Mouse (Mus musculus): ENCODE data around the gene Agap1. TPM values are rescaled to one million over a fixed set of nuclear protein-coding genes. Genes with fewer than 3 reads are reported as not detected.

Gene Agap1
- polyA plus RNA-seq, 1 experiment from 2014 or later, result 47.7 TPM

DNA sequence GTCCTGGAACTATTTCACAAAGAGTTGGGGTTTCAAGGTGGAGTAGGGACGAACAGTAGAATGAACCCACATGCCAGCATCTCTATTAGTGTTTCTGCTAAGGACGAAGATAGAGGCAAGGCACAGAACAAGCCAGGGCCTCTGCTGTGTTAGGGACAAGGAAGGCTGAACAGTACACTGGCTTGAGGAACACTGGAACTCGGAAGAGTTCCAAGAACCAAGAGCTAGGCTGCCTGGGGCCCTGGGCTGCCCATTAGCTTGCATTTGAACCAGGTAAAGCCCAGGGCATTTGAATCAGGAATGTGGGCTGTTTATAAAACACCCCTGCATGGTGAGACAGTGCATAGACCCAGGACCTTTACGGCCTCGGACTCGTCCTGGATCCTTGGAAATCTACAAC lies 940 bp upstream of the Agap1 start:
- no peak for ATAC-seq
- Histone ChIP-seq H3K9me3 (replicated peaks; ENCODE audit: control insufficient read depth, low read length, poor library complexity, severe bottlenecking) (no peaks in the 10 kb centered on the region; the same call in 1 of the 2 replicates), H3K27me3 (ENCODE audit: control insufficient read depth, insufficient read depth, low read depth, low read length) (no peaks in the 10 kb centered on the region), H3K4me2 (ENCODE audit: low read length) (peak overlapping the region; percentile 88), H3K4me3 (ENCODE audit: low read depth, low read length) (peak overlapping the region; percentile 86), H3K36me3 (ENCODE audit: control insufficient read depth, insufficient read depth, low read length) (no peaks in the 10 kb centered on the region), H3K27ac (ENCODE audit: low read length) (no peak overlapping the region), H3K4me1 (ENCODE audit: control insufficient read depth, insufficient read depth, low read length) (peaks cover 17% of the 10 kb centered on the region), H3K9ac (ENCODE audit: low read depth, low read length) (peak overlapping the region; percentile 88; the same call in 1 of the 2 replicates)
- WGBS, result 38% methylated on average over 6 of the region's 6 CpGs

DNA sequence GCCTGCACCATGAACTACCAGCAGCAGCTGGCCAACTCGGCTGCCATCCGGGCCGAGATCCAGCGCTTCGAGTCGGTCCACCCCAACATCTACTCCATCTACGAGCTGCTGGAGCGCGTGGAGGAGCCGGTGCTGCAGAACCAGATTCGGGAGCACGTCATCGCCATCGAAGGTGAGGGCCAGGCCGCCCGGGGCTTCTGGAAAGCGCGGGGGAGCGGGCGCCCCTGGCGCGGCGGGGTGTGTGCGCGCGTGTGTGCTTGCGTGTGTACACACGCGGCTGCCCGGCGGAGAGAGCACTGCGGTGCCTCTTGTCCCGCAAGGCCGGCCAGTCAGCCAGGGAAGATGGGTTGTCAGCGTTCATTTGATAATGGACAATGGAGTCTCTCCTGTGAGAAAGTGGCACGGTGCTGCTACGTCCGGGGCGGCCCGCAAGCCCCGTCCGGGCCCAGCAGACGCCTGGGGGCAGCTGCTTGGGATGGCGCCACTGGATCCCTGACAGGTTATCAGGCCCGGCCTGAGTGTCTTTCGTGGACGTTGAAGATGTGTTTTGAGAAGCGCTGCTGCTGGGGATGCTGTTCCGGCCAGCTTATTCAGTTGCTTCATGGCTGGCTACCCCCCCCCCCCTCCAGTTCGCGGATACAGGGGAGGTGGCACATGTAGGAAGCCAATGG lies 950 bp downstream of the Agap1 start:
- Histone ChIP-seq H3K9me3 (replicated peaks; ENCODE audit: control insufficient read depth, low read length, poor library complexity, severe bottlenecking) (no peaks in the 10 kb centered on the region; the same call in 1 of the 2 replicates), H3K4me1 (ENCODE audit: control insufficient read depth, insufficient read depth, low read length) (peaks cover 17% of the 10 kb centered on the region), H3K4me3 (ENCODE audit: low read depth, low read length) (peak overlapping the region; percentile 86), H3K9ac (ENCODE audit: low read depth, low read length) (peak overlapping the region; percentile 88), H3K27me3 (ENCODE audit: control insufficient read depth, insufficient read depth, low read depth, low read length) (no peaks in the 10 kb centered on the region), H3K27ac (ENCODE audit: low read length) (peak overlapping the region; percentile 72), H3K36me3 (ENCODE audit: control insufficient read depth, insufficient read depth, low read length) (no peaks in the 10 kb centered on the region), H3K4me2 (ENCODE audit: low read length) (peak overlapping the region; percentile 88)
- ATAC-seq, result peak; percentile 6; the same call in 1 of the 2 replicates
- under 1% methylated on average over 50 of the region's 51 CpGs for WGBS

DNA sequence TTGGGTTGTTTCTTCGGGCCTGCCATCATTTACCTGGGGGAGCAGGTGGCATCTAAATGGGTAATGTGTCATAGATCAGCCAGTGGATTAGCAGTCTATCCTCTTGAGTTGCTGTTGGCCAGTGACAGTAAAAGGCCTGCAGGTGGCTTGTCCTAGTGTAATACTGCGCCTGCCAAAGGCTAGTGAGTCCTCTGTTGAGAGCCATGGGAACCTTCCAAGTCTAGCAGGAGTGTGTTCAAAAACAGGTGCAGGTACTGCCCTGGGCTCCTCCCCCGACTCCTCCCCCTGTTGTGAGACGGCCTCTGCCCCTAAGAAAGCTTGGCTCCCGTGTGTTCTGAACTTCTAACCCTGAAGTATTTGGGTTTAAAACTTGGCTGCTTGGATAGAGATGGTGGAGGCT lies 1.9 kb downstream of the Agap1 start:
- Histone ChIP-seq H3K4me3 (ENCODE audit: low read depth, low read length) (peak overlapping the region; percentile 86), H3K4me1 (ENCODE audit: control insufficient read depth, insufficient read depth, low read length) (peaks cover 21% of the 10 kb centered on the region), H3K27me3 (ENCODE audit: control insufficient read depth, insufficient read depth, low read depth, low read length) (no peaks in the 10 kb centered on the region), H3K4me2 (ENCODE audit: low read length) (peak overlapping the region; percentile 88), H3K9me3 (replicated peaks; ENCODE audit: control insufficient read depth, low read length, poor library complexity, severe bottlenecking) (no peaks in the 10 kb centered on the region; the same call in 1 of the 2 replicates), H3K36me3 (ENCODE audit: control insufficient read depth, insufficient read depth, low read length) (no peaks in the 10 kb centered on the region), H3K9ac (ENCODE audit: low read depth, low read length) (peak overlapping the region; percentile 88), H3K27ac (ENCODE audit: low read length) (no peak overlapping the region)
- no peak for ATAC-seq
- WGBS, result 22% methylated on average over 5 of the region's 5 CpGs

DNA sequence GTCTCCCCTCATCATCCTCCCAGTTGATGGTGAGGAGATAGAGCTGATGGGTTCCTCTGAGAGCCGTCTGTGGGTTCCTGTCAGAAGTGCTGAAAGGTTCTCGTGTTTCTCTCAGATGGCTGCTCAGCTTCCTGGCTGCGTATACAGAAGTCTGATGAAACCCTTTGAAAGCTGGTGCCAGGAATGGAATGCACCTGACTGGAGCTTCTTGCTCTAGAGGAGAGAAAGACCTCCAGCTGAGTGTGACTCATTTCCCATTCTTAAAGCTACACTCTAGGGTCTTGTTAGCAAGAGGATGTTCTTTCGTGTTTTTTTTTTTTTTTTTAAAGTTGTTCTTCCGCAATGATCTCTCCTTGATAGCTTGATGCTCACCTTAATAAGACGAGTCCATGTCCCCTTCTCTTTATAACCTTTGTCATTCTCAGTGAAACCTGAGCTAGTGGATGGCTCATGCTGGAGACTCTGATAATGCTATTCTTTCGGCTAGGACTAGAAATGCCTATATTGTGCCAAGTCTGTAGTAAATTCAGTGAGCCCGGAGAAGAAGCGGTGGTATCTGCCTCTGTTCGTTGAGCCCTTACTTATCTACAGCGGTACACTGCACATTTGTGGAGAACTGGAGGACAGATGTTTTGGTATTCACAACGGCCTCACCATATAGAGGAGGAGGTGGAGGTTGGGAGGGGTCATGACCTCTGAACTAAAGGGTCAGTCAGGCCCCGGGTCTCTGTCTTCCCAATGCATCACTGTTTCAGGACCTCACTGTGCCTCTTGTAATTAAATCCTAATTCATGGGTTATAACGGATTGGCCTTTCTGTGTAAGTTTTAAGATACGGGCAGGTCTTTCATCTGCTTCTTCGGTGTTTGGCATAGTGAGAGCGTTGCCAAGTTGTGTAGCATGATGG lies 2.8 kb downstream of the Agap1 start:
- ATAC-seq, result no peak
- H3K36me3 ChIP-seq (ENCODE audit: control insufficient read depth, insufficient read depth, low read length), result no peaks in the 10 kb centered on the region
- H3K9me3 ChIP-seq (replicated peaks; ENCODE audit: control insufficient read depth, low read length, poor library complexity, severe bottlenecking), result no peaks in the 10 kb centered on the region; the same call in 1 of the 2 replicates
- WGBS, result 59% methylated on average over 17 of the region's 17 CpGs
- 0 out of 2 replicates have a peak overlapping the region, but pooled peaks have one; percentile 1 for H3K9ac ChIP-seq (ENCODE audit: low read depth, low read length)
- H3K27ac ChIP-seq (ENCODE audit: low read length), result no peak overlapping the region
- peaks cover 21% of the 10 kb centered on the region for H3K4me1 ChIP-seq (ENCODE audit: control insufficient read depth, insufficient read depth, low read length)
- H3K4me3 ChIP-seq (ENCODE audit: low read depth, low read length), result 0 out of 2 replicates have a peak overlapping the region, but pooled peaks have one; percentile 1
- H3K27me3 ChIP-seq (ENCODE audit: control insufficient read depth, insufficient read depth, low read depth, low read length), result no peaks in the 10 kb centered on the region
- peak overlapping the region; percentile 88 for H3K4me2 ChIP-seq (ENCODE audit: low read length)

DNA sequence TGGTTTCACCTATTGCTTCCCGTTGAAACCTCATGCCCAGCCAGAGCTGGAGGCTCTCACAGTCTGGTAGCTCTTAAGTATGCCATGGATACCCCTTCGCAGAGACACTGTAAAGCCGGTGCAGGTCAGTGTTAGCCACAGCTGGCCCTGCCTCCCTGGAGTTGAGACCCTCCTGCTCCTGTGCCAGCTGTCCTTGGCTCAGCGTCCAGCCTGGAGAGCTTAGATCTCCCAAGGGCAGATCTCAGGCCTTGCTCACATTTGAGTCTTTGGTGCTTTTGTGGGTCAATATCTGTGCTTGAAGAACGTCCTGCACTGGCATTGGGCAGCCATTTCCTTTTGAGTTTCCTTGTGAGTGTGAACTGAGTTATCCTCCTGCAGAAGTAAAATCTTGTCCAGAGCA lies 7.3 kb downstream of the Agap1 start:
- no peak for ATAC-seq
- no peaks in the 10 kb centered on the region for H3K36me3 ChIP-seq (ENCODE audit: control insufficient read depth, insufficient read depth, low read length)
- 73% methylated on average over 5 of the region's 5 CpGs for WGBS

DNA sequence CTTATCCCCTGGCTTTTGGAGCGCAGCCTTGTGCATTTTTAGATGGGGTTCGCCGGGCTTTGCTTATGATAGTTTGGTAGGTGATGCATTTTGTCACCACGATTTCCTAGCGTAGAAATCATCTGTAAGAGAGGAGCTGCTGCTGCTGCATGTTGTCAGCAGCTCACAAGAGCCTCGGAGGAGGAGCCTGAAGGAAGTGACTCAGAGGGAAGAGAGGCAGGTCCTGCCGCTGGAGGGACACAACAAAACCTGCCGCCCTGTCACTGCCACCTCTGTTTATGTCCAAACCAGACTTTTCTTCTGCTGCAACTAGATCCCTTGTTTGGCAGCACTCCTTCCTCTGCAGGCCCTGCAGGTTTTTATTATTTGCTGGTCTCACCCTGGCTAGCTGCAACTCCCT lies 8.5 kb downstream of the Agap1 start:
- no peaks in the 10 kb centered on the region for H3K27me3 ChIP-seq (ENCODE audit: control insufficient read depth, insufficient read depth, low read depth, low read length)
- no peak overlapping the region for H3K27ac ChIP-seq (ENCODE audit: low read length)
- H3K4me2 ChIP-seq (ENCODE audit: low read length), result no peak overlapping the region
- H3K4me3 ChIP-seq (ENCODE audit: low read depth, low read length), result no peak overlapping the region
- 48% methylated on average over 8 of the region's 8 CpGs for WGBS
- H3K4me1 ChIP-seq (ENCODE audit: control insufficient read depth, insufficient read depth, low read length), result peaks cover 19% of the 10 kb centered on the region
- H3K36me3 ChIP-seq (ENCODE audit: control insufficient read depth, insufficient read depth, low read length), result no peaks in the 10 kb centered on the region
- ATAC-seq, result no peak
- no peak overlapping the region for H3K9ac ChIP-seq (ENCODE audit: low read depth, low read length)
- no peaks in the 10 kb centered on the region; the same call in 1 of the 2 replicates for H3K9me3 ChIP-seq (replicated peaks; ENCODE audit: control insufficient read depth, low read length, poor library complexity, severe bottlenecking)

More for the DNA sequence above, 7.3 kb downstream of the Agap1 start:
- H3K4me2 ChIP-seq (ENCODE audit: low read length), result no peak overlapping the region
- H3K9me3 ChIP-seq (replicated peaks; ENCODE audit: control insufficient read depth, low read length, poor library complexity, severe bottlenecking), result no peaks in the 10 kb centered on the region; the same call in 1 of the 2 replicates
- H3K4me3 ChIP-seq (ENCODE audit: low read depth, low read length), result no peak overlapping the region
- H3K9ac ChIP-seq (ENCODE audit: low read depth, low read length), result no peak overlapping the region
- no peak overlapping the region for H3K27ac ChIP-seq (ENCODE audit: low read length)
- peaks cover 22% of the 10 kb centered on the region for H3K4me1 ChIP-seq (ENCODE audit: control insufficient read depth, insufficient read depth, low read length)
- H3K27me3 ChIP-seq (ENCODE audit: control insufficient read depth, insufficient read depth, low read depth, low read length), result no peaks in the 10 kb centered on the region

DNA sequence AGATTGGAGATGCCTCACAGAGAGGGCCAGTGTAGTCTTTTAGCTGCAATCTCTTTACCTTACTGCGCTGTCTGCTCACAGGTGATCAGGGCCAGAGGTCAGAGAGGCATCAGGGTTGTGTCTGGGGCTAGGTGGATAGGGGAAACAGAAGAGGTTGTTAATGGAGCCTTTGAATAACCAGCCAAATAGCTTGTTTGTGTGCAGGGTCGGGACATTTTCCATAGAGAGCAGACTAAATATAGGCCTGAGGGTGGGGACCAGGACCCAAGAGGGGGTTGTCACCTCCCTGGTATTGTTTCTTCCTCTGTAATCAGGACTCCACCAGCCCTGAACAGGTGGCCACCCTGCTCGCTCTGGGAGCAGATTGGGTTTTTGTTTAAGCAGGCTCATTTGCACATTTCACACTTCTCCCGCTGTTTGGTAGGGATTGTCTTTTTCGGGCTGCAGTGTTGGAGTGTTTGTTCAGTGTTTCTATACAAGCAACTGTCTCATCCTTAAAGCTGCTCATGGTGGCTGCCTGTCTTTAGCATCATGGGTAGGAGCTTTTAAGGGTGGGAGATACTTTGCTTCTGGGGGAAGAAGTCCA lies 10.9 kb downstream of the Agap1 start:
- no peaks in the 10 kb centered on the region for H3K9me3 ChIP-seq (replicated peaks; ENCODE audit: control insufficient read depth, low read length, poor library complexity, severe bottlenecking)
- H3K27me3 ChIP-seq (ENCODE audit: control insufficient read depth, insufficient read depth, low read depth, low read length), result no peaks in the 10 kb centered on the region; the same call in 1 of the 2 replicates
- peaks cover 29% of the 10 kb centered on the region for H3K4me1 ChIP-seq (ENCODE audit: control insufficient read depth, insufficient read depth, low read length)
- no peaks in the 10 kb centered on the region for H3K36me3 ChIP-seq (ENCODE audit: control insufficient read depth, insufficient read depth, low read length)
- H3K9ac ChIP-seq (ENCODE audit: low read depth, low read length), result no peak overlapping the region; the same call in 1 of the 2 replicates
- H3K4me3 ChIP-seq (ENCODE audit: low read depth, low read length), result no peak overlapping the region
- H3K27ac ChIP-seq (ENCODE audit: low read length), result no peak overlapping the region
- WGBS, result 14% methylated on average over 5 of the region's 5 CpGs
- no peak overlapping the region for H3K4me2 ChIP-seq (ENCODE audit: low read length)
- ATAC-seq, result no peak

DNA sequence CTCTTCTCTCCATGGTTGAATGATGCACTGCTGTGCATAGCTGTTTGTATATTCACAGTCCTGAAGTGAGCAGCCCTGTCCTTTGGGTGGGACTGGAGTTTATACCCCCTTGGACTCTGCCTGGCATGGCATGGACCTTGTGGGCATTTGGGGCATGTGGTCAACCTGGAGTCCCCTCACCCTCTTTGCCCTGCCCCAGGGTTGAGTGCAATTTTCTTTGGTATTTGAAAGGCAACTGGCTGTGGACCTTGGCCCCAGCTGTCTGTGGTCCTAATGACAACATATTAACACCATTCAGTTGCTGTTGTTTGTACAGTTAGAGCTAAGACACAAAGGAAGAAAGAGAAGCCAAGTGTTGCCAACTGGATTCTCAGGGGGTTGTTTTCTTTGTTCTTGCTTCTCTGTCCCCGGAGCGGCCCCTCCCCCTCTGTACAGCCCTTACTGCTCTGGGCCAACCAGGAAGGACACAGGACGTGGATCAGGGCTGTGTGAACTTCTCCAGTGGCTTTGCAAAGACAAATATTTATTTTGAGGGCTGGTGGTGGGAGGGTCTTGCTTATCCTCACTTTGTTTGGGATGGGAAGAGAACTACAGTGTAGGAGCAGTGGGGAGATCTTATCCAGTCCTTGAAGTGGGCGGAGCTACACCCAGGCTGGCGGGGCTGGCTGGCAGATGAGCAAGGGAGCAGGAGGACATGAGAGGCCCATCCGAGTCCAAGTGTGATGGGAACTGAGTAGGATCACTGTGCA lies 12.9 kb downstream of the Agap1 start:
- Histone ChIP-seq H3K27ac (ENCODE audit: low read length) (no peak overlapping the region), H3K36me3 (ENCODE audit: control insufficient read depth, insufficient read depth, low read length) (no peaks in the 10 kb centered on the region), H3K27me3 (ENCODE audit: control insufficient read depth, insufficient read depth, low read depth, low read length) (no peaks in the 10 kb centered on the region; the same call in 1 of the 2 replicates), H3K4me1 (ENCODE audit: control insufficient read depth, insufficient read depth, low read length) (peaks cover 35% of the 10 kb centered on the region), H3K9ac (ENCODE audit: low read depth, low read length) (no peak overlapping the region), H3K9me3 (replicated peaks; ENCODE audit: control insufficient read depth, low read length, poor library complexity, severe bottlenecking) (no peaks in the 10 kb centered on the region), H3K4me3 (ENCODE audit: low read depth, low read length) (no peak overlapping the region), H3K4me2 (ENCODE audit: low read length) (no peak overlapping the region)
- ATAC-seq, result 0 out of 2 replicates have a peak, but pooled peaks have one; percentile 21
- WGBS, result 34% methylated on average over 6 of the region's 6 CpGs
